Mouse (Mus musculus) mouse trophoblast stem cell (cell line): ENCODE measurements at regions not wholly inside any gene's neighbourhood (a gene's known extent, or its start where the extent isn't known, plus 50 kb on each side); places are given as distances from the start of the nearest gene placed in this dataset.

Experiments
- in situ Hi-C, 2 experiments: fragments of 300-500 bp; cut with MseI, MboI; formaldehyde crosslinking; loops; 2 replicates in 1 of 2; 3 replicates in 1 of 2; pipeline ENCODE4 v1.15.1; 2025

- in situ Hi-C loops = no loop called here
Measured at GRCm38 (mm10) chr7:111420698-111421097, 337.9 kb upstream of the Eif4g2 start.

- in situ Hi-C loops = no loop called here
Measured at GRCm38 (mm10) chr7:111417735-111418134, 334.9 kb upstream of the Eif4g2 start.

DNA sequence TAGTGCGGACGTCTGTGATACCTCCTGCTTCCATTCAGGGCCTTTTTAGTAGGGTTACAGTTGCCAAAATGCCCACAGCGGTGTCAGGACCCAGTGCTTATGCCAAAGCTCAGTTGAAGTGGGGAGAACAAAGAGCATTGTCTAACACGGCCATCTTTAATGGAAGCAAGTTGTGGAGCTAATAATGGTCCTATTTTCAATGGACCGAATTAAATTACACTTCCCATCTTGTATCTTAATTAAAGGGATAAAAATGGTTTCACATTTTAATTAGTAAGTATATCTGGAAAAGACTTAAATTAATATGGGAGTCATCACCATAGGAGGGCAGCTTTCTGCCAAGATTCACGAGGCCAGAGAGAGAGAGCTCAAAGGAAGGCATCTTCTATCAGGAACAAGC lies 333.2 kb upstream of the Eif4g2 start:
- in situ Hi-C loops = no loop called here

DNA sequence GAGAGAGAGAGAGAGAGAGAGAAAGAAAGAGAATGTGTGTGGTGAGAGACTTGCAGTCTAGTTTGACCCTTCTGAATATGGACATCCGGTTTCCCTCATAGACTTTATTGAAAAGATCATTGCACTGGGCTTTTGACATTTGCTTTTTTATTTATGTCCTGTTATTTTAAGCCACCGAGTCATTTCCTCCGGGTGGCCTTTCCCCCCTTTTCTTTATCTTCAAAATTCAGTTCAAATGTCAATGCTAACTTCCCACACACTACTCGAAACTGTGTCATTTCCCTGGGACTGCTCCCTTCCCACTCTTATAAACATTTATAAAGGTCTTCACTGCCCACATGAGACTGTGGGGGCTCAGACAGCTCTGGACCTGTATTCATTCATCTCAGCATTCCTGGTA lies 330.9 kb upstream of the Eif4g2 start:
- in situ Hi-C loops = no loop called here

GRCm38 (mm10) chr7:111412957-111413356 lies 330.1 kb upstream of the Eif4g2 start:
- in situ Hi-C loops = no loop called here

DNA sequence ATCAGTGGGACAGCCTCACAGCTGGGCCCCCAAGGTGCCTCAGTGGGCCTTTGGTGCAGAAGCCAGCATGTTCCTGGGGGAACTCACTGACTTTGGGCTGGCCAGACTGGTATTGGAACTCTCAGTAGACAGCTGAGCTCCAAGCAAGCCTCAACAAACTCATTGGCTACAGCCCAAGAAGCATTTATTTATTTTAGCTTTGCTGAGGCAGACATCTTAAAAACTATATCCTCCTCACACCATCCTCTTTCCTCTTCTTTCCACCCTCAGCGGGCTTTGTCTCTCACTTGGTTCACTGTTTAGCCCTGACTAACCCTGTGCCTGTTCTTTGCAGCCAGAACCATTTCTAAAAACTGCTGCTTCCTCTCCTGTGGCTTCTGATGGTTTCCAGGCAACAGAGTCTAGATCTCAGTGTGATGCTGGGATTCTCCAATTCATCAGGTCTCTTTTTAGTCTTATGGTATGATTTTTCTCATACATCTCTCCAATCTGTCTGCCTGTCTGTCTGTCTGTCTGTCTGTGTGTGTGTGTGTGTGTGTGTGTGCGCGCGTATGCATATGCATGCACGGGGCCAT lies 328.6 kb upstream of the Eif4g2 start:
- in situ Hi-C loops = no loop called here

GRCm38 (mm10) chr7:111395972-111396371 lies 313.1 kb upstream of the Eif4g2 start:
- in situ Hi-C loops = no loop called here

DNA sequence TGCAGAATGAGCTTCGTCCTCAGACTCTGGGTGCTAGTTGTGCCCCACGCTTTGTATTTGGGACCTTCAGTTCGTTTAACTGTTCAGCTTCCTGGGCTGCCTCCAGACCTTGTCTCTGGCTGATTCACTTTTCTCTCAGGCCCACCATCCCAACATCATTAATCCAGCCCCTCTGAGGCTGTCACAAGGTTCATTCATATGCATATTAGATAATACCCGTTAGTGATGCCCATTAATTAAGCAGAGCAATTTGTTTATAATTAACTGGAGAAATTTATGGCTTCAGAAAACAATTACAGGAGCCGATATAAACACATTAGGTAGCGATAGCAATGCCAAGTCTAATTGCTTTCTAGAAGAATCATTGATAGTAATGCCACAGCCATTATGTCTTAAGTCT lies 312.3 kb upstream of the Eif4g2 start:
- in situ Hi-C loops = no loop called here

GRCm38 (mm10) chr7:111393846-111394245 lies 311.0 kb upstream of the Eif4g2 start:
- in situ Hi-C loops = no loop called here

DNA sequence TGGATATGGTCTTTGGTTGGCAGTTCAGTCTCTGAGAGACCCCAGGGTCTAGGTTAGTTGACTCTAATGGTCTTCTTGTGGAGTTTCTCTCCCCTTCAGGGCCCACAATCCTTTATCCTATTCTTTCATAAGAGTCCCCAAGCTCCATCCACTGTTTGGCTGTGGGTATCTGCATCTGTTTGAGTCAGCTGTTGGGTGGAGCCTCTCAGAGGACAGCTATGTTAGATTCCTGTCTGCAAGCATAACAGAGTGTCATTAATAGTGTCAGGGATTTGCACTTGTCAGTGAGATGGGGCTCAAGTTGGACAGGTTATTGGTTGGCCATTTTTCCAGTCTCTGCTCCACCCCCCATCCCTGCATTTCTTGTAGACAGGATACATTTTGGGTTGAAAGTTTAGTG lies 306.9 kb upstream of the Eif4g2 start:
- in situ Hi-C loops = no loop called here

DNA sequence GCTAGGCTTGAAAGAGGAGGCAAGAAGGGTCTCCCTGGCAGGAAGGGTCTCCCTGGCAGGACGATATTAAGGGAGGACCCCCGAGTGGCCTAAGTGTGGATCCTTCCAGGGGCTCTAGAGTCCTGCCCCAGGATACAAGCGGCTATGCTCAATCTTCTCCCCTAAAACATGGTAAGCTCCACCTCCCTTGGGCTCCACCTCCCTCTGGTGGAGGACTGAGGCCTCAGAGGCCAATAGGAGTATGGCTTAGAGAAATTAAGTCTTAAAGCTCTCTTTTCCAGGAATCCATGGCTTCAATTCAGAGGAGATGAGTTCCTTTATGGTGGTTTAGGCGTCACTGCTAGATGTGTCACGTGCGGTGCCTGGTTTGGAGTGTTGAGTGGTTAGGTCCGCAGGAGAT lies 291.7 kb upstream of the Eif4g2 start:
- in situ Hi-C loops = no loop called here

DNA sequence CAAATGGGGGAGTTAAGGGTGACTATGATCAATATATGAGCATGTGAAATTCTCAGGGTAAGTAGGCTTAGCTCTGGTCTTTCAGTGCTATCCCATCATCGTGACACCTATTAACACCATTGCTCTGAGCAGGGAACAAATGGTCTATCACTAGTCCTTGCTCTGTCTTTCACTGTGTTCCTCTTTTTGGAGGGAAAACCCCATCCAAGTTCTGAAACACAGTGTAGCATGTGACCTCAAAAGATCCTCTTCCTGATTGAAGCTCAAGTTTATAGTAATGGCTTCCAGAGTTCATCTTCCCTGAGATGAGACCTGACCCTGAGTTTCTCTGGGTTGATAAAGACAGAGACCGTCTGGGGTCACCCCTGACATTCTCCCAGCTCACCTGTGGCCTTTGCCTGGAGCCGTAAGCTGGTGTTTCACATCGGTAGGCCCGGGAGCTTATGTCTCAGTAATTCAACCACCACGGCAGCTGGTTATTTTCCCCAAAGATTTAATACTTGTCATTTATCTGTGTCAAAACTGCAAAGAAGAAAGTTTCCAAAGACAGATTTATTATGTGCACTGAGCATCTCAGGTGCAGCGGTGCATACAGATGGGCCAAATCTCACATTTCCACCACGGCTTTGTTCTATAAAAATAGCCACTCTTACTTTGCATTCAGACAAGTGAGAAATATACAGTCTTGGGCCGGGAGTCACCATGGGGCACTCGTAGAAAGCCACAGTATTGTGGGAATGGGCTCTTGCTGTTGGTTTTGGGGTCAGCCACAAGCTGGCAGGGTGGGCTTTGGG lies 290.7 kb upstream of the Eif4g2 start:
- in situ Hi-C loops = no loop called here

- in situ Hi-C loops = no loop called here
Measured at GRCm38 (mm10) chr7:111370421-111370887, 287.6 kb upstream of the Eif4g2 start.

DNA sequence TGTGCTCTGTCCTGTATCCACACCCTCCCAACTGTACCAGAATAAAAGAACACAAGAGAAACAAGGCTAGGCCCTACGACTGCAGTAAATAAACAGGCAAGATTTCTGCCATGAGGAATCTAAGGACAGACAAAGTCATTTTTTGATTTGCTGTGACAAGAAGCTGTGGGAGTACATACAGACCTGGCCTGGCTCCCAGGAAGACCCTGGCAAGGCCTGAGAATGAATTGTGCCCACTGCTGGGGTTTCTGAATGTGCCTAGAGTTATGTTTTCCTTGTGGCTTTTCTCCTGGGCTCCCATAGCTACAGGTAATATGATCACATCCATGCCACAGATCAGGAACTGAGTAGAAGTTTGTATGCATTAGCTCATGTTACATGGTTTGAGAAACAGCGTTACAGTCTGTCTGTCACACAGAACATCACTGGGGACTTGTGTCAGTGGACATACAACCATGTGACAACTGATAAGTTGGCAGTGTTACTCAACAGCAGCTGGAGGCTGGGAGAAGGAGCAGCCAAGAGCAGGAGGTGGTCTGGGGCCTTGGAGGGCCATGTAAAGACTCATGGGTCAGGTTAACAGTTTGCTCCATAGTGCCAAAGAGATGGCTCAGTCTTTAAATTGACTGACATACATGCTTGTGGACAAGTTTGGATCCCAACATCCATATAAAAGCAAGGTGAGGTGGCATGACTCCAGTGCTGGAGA lies 285.6 kb upstream of the Eif4g2 start:
- in situ Hi-C loops = no loop called here

DNA sequence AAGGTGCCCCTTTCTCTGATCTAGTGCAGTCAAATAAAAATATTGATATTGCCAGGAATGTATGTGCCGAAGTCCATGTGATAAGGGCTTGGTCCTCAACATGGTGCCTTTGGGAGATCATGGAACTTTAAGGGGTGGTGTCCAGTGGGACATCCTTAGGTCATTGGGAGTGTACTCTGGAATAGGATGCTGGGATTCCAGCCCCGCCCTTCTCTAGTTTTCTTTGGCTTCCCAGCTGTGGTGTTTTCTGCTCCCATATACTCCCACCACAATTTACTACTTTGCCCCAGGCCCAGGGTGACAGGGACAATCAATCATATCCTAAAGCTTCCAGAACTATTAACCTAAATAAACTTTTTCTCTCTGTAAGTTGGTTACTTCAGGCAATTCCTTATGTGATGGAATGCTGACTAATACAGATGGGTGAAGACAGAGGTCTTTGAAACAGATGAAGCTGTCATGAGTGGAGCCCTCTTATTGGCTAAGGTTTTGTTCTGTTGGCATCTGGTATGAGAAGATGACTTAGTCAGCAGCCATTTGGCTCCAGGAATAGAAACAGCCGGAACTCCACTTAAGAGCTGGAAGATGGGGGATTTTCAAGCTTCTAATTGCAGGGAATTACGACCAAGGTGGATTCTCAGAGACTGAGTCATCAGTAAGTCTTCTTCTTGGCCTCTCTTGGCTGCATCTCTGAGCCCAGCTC lies 284.3 kb upstream of the Eif4g2 start:
- in situ Hi-C loops = no loop called here

- in situ Hi-C loops = no loop called here
Measured at GRCm38 (mm10) chr7:111365384-111365783, 282.6 kb upstream of the Eif4g2 start.

GRCm38 (mm10) chr7:111363206-111363605 lies 280.4 kb upstream of the Eif4g2 start:
- in situ Hi-C loops = no loop called here

GRCm38 (mm10) chr7:111362646-111363045 lies 279.8 kb upstream of the Eif4g2 start:
- in situ Hi-C loops = no loop called here

DNA sequence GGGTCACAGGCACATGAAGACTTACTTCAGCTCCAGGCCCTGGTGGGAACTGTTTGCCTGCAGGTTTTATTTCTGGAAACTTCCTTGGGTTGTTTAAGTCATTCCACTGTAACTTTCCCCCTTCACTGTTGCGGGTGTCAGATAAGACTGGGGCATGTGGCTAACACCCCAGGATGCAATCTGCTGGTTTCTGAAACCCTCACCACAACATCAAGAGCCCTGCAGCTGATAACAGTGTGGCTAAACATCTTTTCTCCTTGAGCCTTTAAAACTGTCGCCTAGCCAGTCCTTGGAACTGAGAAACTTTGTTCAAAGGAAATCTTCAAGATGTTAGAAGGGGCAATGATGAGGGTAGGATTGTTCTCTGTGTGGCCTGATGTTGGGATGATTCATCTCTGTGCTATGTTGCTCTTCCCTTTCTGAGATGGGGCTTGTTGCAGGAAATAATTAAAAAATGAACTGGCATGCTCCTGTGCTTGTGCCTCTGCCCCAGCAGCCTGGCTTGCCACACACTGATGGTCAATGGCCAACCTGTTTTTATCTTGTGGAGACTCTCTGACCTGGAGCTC lies 272.3 kb upstream of the Eif4g2 start:
- in situ Hi-C loops = no loop called here

GRCm38 (mm10) chr7:111354066-111354465 lies 271.2 kb upstream of the Eif4g2 start:
- in situ Hi-C loops = no loop called here

GRCm38 (mm10) chr7:111352176-111352575 lies 269.3 kb upstream of the Eif4g2 start:
- in situ Hi-C loops = no loop called here

GRCm38 (mm10) chr7:111345117-111345516 lies 262.3 kb upstream of the Eif4g2 start:
- in situ Hi-C loops = no loop called here
